Mouse (Mus musculus): ENCODE measurements around the gene Scmh1.

DNA sequence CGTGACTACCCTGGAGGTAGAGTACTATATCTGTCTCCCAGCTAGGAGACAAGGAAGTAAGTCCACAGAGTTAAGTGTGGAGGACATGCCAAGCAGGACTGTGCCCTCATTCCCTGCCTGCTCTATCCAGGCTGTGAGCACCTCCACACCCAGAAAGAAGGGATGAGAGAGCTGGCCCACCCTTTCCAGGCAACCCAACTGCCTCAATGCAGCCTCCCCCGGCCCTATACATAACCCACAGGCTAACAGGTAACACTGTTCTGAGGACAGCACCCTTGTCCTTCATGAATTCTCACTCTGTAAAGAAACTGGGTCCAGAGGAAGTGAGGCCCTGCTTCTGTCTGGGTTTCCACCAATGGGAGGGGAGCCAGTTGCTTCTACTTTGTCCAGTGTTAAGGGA lies 19.6 kb upstream of the Scmh1 start:
- TF ChIP-seq CTCF (IDR thresholded peaks at IDR 0.05): no peak
- TF ChIP-seq POLR2A (IDR thresholded peaks at IDR 0.05; ENCODE audit: insufficient read depth, low read depth, low read length): no peak
- TF ChIP-seq EP300 (IDR thresholded peaks at IDR 0.05; ENCODE audit: insufficient read depth, low read depth, low read length): no peak
